Mouse (Mus musculus): ENCODE data around the gene Acacb.

GRCm38 (mm10) chr5:114116586-114116985 is 29.7 kb upstream of the Acacb start:
- TF ChIP-seq GATA1 (IDR thresholded peaks at IDR 0.05; ENCODE audit: borderline replicate concordance, low read length) (no peak), FLI1 (IDR thresholded peaks at IDR 0.05; ENCODE audit: low read length) (no peak)
